Mouse (Mus musculus): ENCODE data around the gene Mfsd2b.

The Mfsd2b gene

GRCm38 (mm10) chr12:4873531-4873930 is 628 bp downstream of the Mfsd2b start:
- DNase-seq (ENCODE audit: low spot score in 2 of 2): no peak

- no peak for DNase-seq (ENCODE audit: low spot score in 2 of 2)
Measured at GRCm38 (mm10) chr12:4872983-4873477, 1.1 kb downstream of the Mfsd2b start.

- no peak for DNase-seq (ENCODE audit: low spot score in 2 of 2)
Measured at GRCm38 (mm10) chr12:4872273-4872672, 1.9 kb downstream of the Mfsd2b start.

- DNase-seq (ENCODE audit: low spot score in 2 of 2): no peak
Measured at GRCm38 (mm10) chr12:4871260-4871659, 2.9 kb downstream of the Mfsd2b start.

GRCm38 (mm10) chr12:4868924-4869323 is 5.2 kb downstream of the Mfsd2b start:
- DNase-seq (ENCODE audit: low spot score in 2 of 2): no peak

- peak; percentile 52 to 57 for DNase-seq (ENCODE audit: low spot score in 2 of 2)
Measured at GRCm38 (mm10) chr12:4864338-4864690, 9.8 kb downstream of the Mfsd2b start.

- no peak for DNase-seq (ENCODE audit: low spot score in 2 of 2)
Measured at GRCm38 (mm10) chr12:4863654-4864337, 10.4 kb downstream of the Mfsd2b start.

GRCm38 (mm10) chr12:4862672-4863071 is 11.5 kb downstream of the Mfsd2b start:
- DNase-seq (ENCODE audit: low spot score in 2 of 2): no peak

- no peak for DNase-seq (ENCODE audit: low spot score in 2 of 2)
Measured at GRCm38 (mm10) chr12:4859241-4859914, 14.8 kb downstream of the Mfsd2b start.

- no peak for DNase-seq (ENCODE audit: low spot score in 2 of 2)
Measured at GRCm38 (mm10) chr12:4856834-4857233, 17.3 kb downstream of the Mfsd2b start.

- DNase-seq (ENCODE audit: low spot score in 2 of 2): no peak
Measured at GRCm38 (mm10) chr12:4856160-4856559, 18.0 kb downstream of the Mfsd2b start.

GRCm38 (mm10) chr12:4843741-4844140 is 30.4 kb downstream of the Mfsd2b start:
- DNase-seq (ENCODE audit: low spot score in 2 of 2): no peak

GRCm38 (mm10) chr12:4842890-4843597 is 31.1 kb downstream of the Mfsd2b start, which contains the start of gene Wdcp:
Wdcp (plus strand) TSS chr12:4843303.
- DNase-seq (ENCODE audit: low spot score in 2 of 2): peak; percentile 90 to 94

- no peak for DNase-seq (ENCODE audit: low spot score in 2 of 2)
Measured at GRCm38 (mm10) chr12:4842456-4842855, 31.7 kb downstream of the Mfsd2b start.

GRCm38 (mm10) chr12:4841392-4841887 is 32.7 kb downstream of the Mfsd2b start, which contains the start of gene Fkbp1b:
Fkbp1b (minus strand) TSS chr12:4841591.
- DNase-seq (ENCODE audit: low spot score in 2 of 2): no peak

GRCm38 (mm10) chr12:4840741-4841140 is 33.4 kb downstream of the Mfsd2b start:
- DNase-seq (ENCODE audit: low spot score in 2 of 2): no peak

GRCm38 (mm10) chr12:4840010-4840409 is 34.1 kb downstream of the Mfsd2b start:
- no peak for DNase-seq (ENCODE audit: low spot score in 2 of 2)

- DNase-seq (ENCODE audit: low spot score in 2 of 2): no peak
Measured at GRCm38 (mm10) chr12:4836959-4837358, 37.2 kb downstream of the Mfsd2b start.

- no peak for DNase-seq (ENCODE audit: low spot score in 2 of 2)
Measured at GRCm38 (mm10) chr12:4827256-4827655, 46.9 kb downstream of the Mfsd2b start.

GRCm38 (mm10) chr12:4817361-4818101 is 56.6 kb downstream of the Mfsd2b start, which contains the start of gene Sf3b6:
Sf3b6 (plus strand) TSS chr12:4817544.
- DNase-seq (ENCODE audit: low spot score in 2 of 2): peak; percentile 93 to 96

GRCm38 (mm10) chr12:4816680-4817360 is 57.3 kb downstream of the Mfsd2b start:
- DNase-seq (ENCODE audit: low spot score in 2 of 2): no peak

Measured in right cerebral cortex, postnatal 36 days (tissue).